In the genomic region with DNA sequence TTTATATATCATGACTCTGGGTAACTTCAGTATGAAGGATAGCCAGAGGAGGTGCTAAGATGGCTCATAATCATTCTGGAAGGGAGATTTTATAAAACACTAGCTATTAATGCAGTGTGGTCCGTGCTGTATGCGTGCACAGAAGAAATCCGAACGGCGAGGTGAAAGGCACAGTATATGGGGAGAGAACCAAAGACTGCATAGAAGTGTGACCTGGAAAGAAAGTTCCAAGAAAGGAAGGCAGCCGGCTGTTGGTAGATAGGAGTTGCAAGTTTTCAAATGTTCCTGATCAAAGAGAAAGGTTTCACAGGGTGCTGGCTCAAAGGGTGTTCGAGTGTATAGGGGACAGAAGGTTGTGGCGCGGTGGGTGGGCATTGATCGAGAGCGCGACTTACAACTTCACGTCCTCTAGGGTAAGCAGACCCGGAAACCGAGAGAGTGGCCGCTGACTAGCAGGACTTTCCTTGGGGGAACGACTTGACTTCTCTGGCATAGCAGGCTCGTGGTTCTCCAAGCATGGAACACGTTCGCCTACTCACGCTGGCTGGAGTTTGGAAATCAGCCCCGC, we compare ENCODE assay signal across 8 mouse cellular contexts. TPM values are rescaled to one million over a fixed set of nuclear protein-coding genes. Genes with fewer than 3 reads are reported as not detected.
A peak's percentile ranks its signal among the peaks of the same experiment; 100 is the strongest.
DNase-seq lines count a peak whose midpoint lies in the region; ATAC-seq lines count a peak whose summit lies in the region.

No protein-coding gene starts in this region.

- no peaks in the 10 kb centered on the region for H3K4me1 ChIP-seq in lung, embryonic 15.5 days
- H3K4me1 ChIP-seq in embryonic facial prominence, embryonic 15.5 days = no peaks in the 10 kb centered on the region
- no peaks in the 10 kb centered on the region for H3K4me1 ChIP-seq in limb, embryonic 10.5 days
- no peaks in the 10 kb centered on the region for H3K4me1 ChIP-seq in neural tube, embryonic 14.5 days (ENCODE audit: control insufficient read depth, insufficient read depth, low read length)

- no peak for DNase-seq in lung, postnatal 14 days
- DNase-seq in limb, embryonic 10.5 days (ENCODE audit: low spot score) = no peak
- DNase-seq in adrenal gland, postnatal 4 days (ENCODE audit: low spot score in 2 of 2) = no peak
- no peak for DNase-seq in cerebellum, adult 9-11 months
- no peak for DNase-seq in right cerebral cortex, postnatal 25 days

- H3K27me3 ChIP-seq in lung, embryonic 15.5 days = peaks cover 7% of the 10 kb centered on the region
- H3K27me3 ChIP-seq in embryonic facial prominence, embryonic 15.5 days = peaks cover 7% of the 10 kb centered on the region; the same call in 1 of the 2 replicates
- peaks cover 79% of the 10 kb centered on the region for H3K27me3 ChIP-seq in limb, embryonic 10.5 days (ENCODE audit: low read depth, poor library complexity, severe bottlenecking)
- H3K27me3 ChIP-seq in neural tube, embryonic 14.5 days (ENCODE audit: control insufficient read depth, insufficient read depth, low read length) = peaks cover 3% of the 10 kb centered on the region

- ATAC-seq in lung, embryonic 15.5 days (ENCODE audit: borderline replicate concordance, extremely low read depth, low FRiP score, low TSS enrichment) = peak; percentile 70
- ATAC-seq in embryonic facial prominence, embryonic 15.5 days (ENCODE audit: insufficient number of reproducible peaks, low FRiP score, low TSS enrichment, low read depth) = 0 out of 2 replicates have a peak, but pooled peaks have one; percentile 15
- peak; percentile 59; the same call in 1 of the 2 replicates for ATAC-seq in neural tube, embryonic 14.5 days (ENCODE audit: low read depth)

- H3K9ac ChIP-seq in lung, embryonic 15.5 days = peak overlapping the region; percentile 31
- H3K9ac ChIP-seq in embryonic facial prominence, embryonic 15.5 days = no peak overlapping the region
- H3K9ac ChIP-seq in neural tube, embryonic 14.5 days (replicated peaks; ENCODE audit: low read depth, low read length) = no peak overlapping the region

- 16% methylated on average over 22 of the region's 22 CpGs for WGBS in lung, embryonic 15.5 days
- WGBS in embryonic facial prominence, embryonic 15.5 days = 21% methylated on average over 22 of the region's 22 CpGs
- WGBS in limb, embryonic 10.5 days = 17% methylated on average over 22 of the region's 22 CpGs
- 20% methylated on average over 22 of the region's 22 CpGs for WGBS in neural tube, embryonic 14.5 days

- H3K4me2 ChIP-seq in lung, embryonic 15.5 days = peak overlapping the region; percentile 61
- H3K4me2 ChIP-seq in embryonic facial prominence, embryonic 15.5 days (replicated peaks) = peak overlapping the region; percentile 54
- H3K4me2 ChIP-seq in neural tube, embryonic 14.5 days (ENCODE audit: low read depth, low read length) = peak overlapping the region; percentile 46

- no peaks in the 10 kb centered on the region for H3K9me3 ChIP-seq in lung, embryonic 15.5 days
- no peaks in the 10 kb centered on the region for H3K9me3 ChIP-seq in embryonic facial prominence, embryonic 15.5 days (replicated peaks)
- no peaks in the 10 kb centered on the region for H3K9me3 ChIP-seq in limb, embryonic 10.5 days (replicated peaks)
- H3K9me3 ChIP-seq in neural tube, embryonic 14.5 days (ENCODE audit: control insufficient read depth, low read length) = no peaks in the 10 kb centered on the region

- H3K36me3 ChIP-seq in lung, embryonic 15.5 days = no peaks in the 10 kb centered on the region
- no peaks in the 10 kb centered on the region for H3K36me3 ChIP-seq in embryonic facial prominence, embryonic 15.5 days
- H3K36me3 ChIP-seq in limb, embryonic 10.5 days = peaks cover 12% of the 10 kb centered on the region
- no peaks in the 10 kb centered on the region; the same call in 1 of the 2 replicates for H3K36me3 ChIP-seq in neural tube, embryonic 14.5 days (ENCODE audit: control insufficient read depth, insufficient read depth, low read length)

- peak overlapping the region; percentile 61 for H3K4me3 ChIP-seq in lung, embryonic 15.5 days
- peak overlapping the region; percentile 57 for H3K4me3 ChIP-seq in embryonic facial prominence, embryonic 15.5 days (replicated peaks)
- peak overlapping the region; percentile 62 for H3K4me3 ChIP-seq in limb, embryonic 10.5 days
- peak overlapping the region; percentile 50 for H3K4me3 ChIP-seq in neural tube, embryonic 14.5 days (ENCODE audit: low read depth, low read length)

- 0 out of 2 replicates have a peak overlapping the region, but pooled peaks have one; percentile 10 for H3K27ac ChIP-seq in lung, embryonic 15.5 days
- no peak overlapping the region for H3K27ac ChIP-seq in embryonic facial prominence, embryonic 15.5 days (replicated peaks)
- peak overlapping the region; percentile 25; the same call in 1 of the 2 replicates for H3K27ac ChIP-seq in limb, embryonic 10.5 days
- H3K27ac ChIP-seq in neural tube, embryonic 14.5 days (ENCODE audit: low read depth, low read length) = no peak overlapping the region

RNA-seq across cellular contexts. Expression of gene Igbp1, which starts 0.5 kb away (rescaled TPM):
- 35.4 and 37.6 TPM in 2 replicates for polyA plus RNA-seq in lung, embryonic 15.5 days (2015; fragmentation: Nextera tagmentation; extraction: Ambion mirVana)
- polyA plus RNA-seq in embryonic facial prominence, embryonic 15.5 days (2015; fragmentation: Nextera tagmentation; extraction: Ambion mirVana) = 36.2 and 38.3 TPM in 2 replicates
- polyA plus RNA-seq in limb, embryonic 10.5 days (2016; fragmentation: Nextera tagmentation; extraction: Ambion mirVana) = 43.1 and 45.5 TPM in 2 replicates
- 28.2 and 32.4 TPM in 2 replicates for polyA plus RNA-seq in neural tube, embryonic 14.5 days (2014; fragmentation: Nextera tagmentation; extraction: Ambion mirVana)
- total RNA-seq in adrenal gland, postnatal 4 days (2021) = 10 to 100 TPM; 78.7 to 83.4 TPM

RNA-seq across cellular contexts. Expression of gene Dgat2l6, which starts 31.1 kb away (rescaled TPM):
- not detected in 2 replicates for polyA plus RNA-seq in lung, embryonic 15.5 days (2015; fragmentation: Nextera tagmentation; extraction: Ambion mirVana)
- not detected in 2 replicates for polyA plus RNA-seq in embryonic facial prominence, embryonic 15.5 days (2015; fragmentation: Nextera tagmentation; extraction: Ambion mirVana)
- not detected in 2 replicates for polyA plus RNA-seq in limb, embryonic 10.5 days (2016; fragmentation: Nextera tagmentation; extraction: Ambion mirVana)
- not detected in 2 replicates for polyA plus RNA-seq in neural tube, embryonic 14.5 days (2014; fragmentation: Nextera tagmentation; extraction: Ambion mirVana)
- not detected for total RNA-seq in adrenal gland, postnatal 4 days (2021)

RNA-seq across cellular contexts. Expression of gene Awat2, which starts 51.1 kb away (rescaled TPM):
- polyA plus RNA-seq in lung, embryonic 15.5 days (2015; fragmentation: Nextera tagmentation; extraction: Ambion mirVana) = 0.69 and 0.72 TPM in 2 replicates
- polyA plus RNA-seq in embryonic facial prominence, embryonic 15.5 days (2015; fragmentation: Nextera tagmentation; extraction: Ambion mirVana) = 0.80 and 0.88 TPM in 2 replicates
- 0.79 and 1.1 TPM in 2 replicates for polyA plus RNA-seq in limb, embryonic 10.5 days (2016; fragmentation: Nextera tagmentation; extraction: Ambion mirVana)
- polyA plus RNA-seq in neural tube, embryonic 14.5 days (2014; fragmentation: Nextera tagmentation; extraction: Ambion mirVana) = not detected in 2 replicates
- 1 to 10 TPM in 1 of 2 experiments, under 1 TPM in 1; 0.73 to 1.0 TPM for total RNA-seq in adrenal gland, postnatal 4 days (2021)

Comparison
In these comparisons a context has a peak if more than half of its experiments do, and no peak if none do; other contexts are left out.
1. ATAC-seq: peak in every context shown above with its lines; median percentile 70 in lung, embryonic 15.5 days; 59 in neural tube, embryonic 14.5 days; 15 in embryonic facial prominence, embryonic 15.5 days.
2. H3K27ac ChIP-seq: peak in lung, embryonic 15.5 days (single experiment) and limb, embryonic 10.5 days (single experiment); none in embryonic facial prominence, embryonic 15.5 days (single experiment) and neural tube, embryonic 14.5 days (single experiment).
3. Peak in every context shown above with its lines, with median percentiles within 50 percentile points of each other: H3K4me2 ChIP-seq and H3K4me3 ChIP-seq.